Mouse (Mus musculus): ENCODE results near the gene Abo.

Gene Abo

DNA sequence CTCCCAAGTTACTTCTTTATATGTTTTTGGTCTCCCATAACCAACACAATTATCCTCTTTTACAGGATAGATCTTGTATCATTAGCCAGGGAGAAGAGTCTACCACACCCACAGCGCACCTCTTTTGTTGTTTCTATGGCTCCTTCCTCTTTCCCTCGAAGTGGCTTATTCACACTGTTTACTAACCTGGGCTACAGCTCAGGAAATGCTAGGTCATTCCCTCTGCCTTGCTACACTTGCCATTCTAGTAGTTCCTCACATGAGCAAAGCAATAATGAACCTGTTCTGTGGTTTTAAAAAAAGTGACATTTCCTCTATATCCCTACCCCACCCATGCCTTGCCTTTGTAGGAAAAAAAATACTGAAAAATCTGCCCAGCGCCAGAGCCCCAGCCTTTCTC is 1.9 kb downstream of the Abo start:
- DNase-seq = no peak

DNA sequence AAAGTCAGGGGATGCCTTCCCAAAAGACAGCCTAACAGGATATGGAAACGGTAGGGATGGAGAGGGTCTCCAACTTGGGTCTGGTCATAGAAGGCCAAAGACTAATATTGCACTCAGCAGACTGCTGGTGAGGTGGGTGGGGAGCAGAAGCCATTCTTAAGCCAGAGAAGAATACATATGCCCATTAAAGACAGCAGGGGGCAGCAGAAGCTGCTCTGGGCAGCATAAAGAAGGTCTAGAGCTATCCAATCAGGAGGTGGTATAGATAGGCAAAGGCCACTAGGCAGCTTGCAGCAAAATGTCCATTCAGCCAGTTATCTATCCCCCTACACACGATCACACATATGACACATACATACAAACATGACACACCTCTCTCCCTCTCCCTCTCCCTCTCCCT is 17.1 kb downstream of the Abo start:
- peak; percentile 64 for DNase-seq

DNA sequence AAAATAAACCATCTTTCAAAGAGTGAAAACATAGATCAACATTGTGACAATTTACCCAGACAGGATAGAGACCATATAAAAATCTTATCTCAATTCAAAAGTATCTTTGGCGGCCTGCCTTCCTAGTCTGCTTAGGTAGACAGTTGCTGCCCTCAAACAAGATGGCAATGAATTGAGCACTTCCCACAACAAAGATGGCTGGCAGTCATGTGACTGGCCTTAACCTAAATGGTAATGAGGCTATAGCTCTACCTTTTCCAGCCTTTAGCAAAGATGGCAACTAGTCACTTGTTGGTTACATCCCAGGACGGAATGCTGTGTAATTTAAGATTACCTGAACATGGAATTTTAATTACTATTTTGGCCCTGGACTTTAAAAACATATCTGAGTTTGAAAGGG is 32.3 kb downstream of the Abo start:
- DNase-seq = no peak

DNA sequence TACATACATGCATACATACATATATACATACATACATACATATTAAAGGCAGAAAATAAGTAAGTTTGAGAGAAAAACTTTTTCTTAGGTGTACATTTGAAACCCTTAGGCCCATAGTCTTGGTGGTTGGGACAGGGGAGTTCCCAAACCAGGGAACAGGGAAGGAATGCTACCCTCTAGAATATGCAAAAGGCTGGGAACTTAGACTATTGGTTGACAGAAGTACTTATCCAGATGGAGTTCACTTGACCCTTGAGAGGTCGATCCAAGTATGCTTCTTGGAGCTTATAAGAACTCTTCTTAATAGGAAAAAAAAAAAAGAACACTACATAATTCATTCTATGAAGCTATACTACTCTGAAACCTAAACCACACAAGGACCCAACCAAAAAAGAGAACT is 36.7 kb downstream of the Abo start:
- no peak for DNase-seq

DNA sequence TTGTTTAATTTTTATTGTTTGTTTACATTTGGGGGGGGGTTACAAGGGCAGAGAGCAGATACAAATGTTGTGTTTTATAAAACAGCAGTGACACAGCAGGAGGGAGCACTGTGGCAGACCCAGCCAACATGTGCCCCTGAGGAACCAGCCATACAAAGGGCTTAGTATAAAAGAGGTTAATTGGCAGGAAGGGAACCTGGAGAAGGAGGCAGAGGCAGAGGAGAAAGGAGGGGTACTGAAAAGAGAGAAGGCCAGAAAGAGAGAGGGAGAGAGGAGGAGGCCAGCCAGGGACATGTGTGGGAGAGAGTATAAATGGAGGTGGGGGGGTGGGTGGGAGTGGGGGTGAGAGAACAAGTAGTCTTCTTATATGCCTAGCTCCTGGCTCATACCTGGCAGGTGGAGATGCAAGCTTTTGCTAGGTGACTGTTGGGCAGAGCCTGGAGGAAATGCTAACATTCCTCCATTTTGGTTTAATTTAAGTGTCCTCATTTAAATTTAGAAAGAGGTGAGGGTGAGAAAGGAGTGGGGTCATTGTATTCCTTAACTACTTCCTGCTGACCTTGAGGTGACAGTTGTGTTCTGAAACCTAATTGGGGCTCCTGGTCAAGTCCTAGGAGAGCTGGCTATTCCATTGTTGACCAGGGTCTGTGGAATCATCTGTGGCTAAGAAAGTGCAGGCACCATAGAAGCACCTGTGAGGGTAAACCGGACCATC is 37.4 kb downstream of the Abo start:
- no peak for DNase-seq
